Mouse (Mus musculus) kidney, postnatal 36 days (tissue): Measurements from ENCODE around the gene Dtx2.

Experiments
- DNase-seq, 2 experiments: peaks; one replicate each; pipeline ENCODE4 v3.0.0; 2021 to 2022; ENCODE audit warnings: mixed read lengths in 2 of 2

Dtx2 gene

GRCm38 (mm10) chr5:136066404-136067148, 72.0 kb downstream of the Dtx2 start:
- DNase-seq: peak in 1 of 2 experiments; percentile 13

GRCm38 (mm10) chr5:136069411-136069810, 74.8 kb downstream of the Dtx2 start:
- DNase-seq: no peak

GRCm38 (mm10) chr5:136073051-136073450, 78.5 kb downstream of the Dtx2 start:
- no peak for DNase-seq

- DNase-seq: no peak
These were observed 78.9 kb downstream of the Dtx2 start for GRCm38 (mm10) chr5:136073526-136073925.

- DNase-seq: no peak
These were observed 80.5 kb downstream of the Dtx2 start for GRCm38 (mm10) chr5:136075076-136075475.

GRCm38 (mm10) chr5:136076284-136076683, 81.7 kb downstream of the Dtx2 start:
- DNase-seq: peak in 1 of 2 experiments; percentile 39

- peak; percentile 40 to 47 for DNase-seq
These were observed 82.5 kb downstream of the Dtx2 start for GRCm38 (mm10) chr5:136077001-136077550.

- no peak for DNase-seq
These were observed 83.5 kb downstream of the Dtx2 start for GRCm38 (mm10) chr5:136078136-136078535.

- DNase-seq: no peak
These were observed 87.7 kb downstream of the Dtx2 start for GRCm38 (mm10) chr5:136082345-136082744.
